Mouse (Mus musculus) liver, embryonic 11.5 days (tissue): ENCODE results near the gene Dennd1a. TPM values are rescaled to one million over a fixed set of nuclear protein-coding genes. Genes with fewer than 3 reads are reported as not detected.

Source experiments
- ATAC-seq: fragments of 200-750 bp; cut with Nextera tagmentation; replicated peaks from 2 replicates; pipeline ENCODE4 v1.8.0; 2017; ENCODE audit warnings: moderate number of reproducible peaks, mild to moderate bottlenecking, moderate TSS enrichment, moderate library complexity; ENCODE audit not compliant: low FRiP score
- DNase-seq: peaks from one replicate; pipeline ENCODE4 v3.0.0-alpha.2; 2017; ENCODE audit warnings: low spot score
- H3K27ac ChIP-seq: fragments of 300-500 bp; sonication (generic); 2 replicates; pipeline ENCODE4 v1.5.1; 2014; ENCODE audit warnings: mild to moderate bottlenecking, low read depth, low read length, control low read depth
- H3K27me3 ChIP-seq: fragments of 300-500 bp; sonication (generic); replicated peaks from 2 replicates; pipeline ENCODE4 v1.6.1; 2014; ENCODE audit warnings: low read length, mixed read lengths; ENCODE audit not compliant: control insufficient read depth, insufficient read depth
- H3K36me3 ChIP-seq: fragments of 300-500 bp; sonication (generic); 2 replicates; pipeline ENCODE4 v1.6.1; 2014; ENCODE audit warnings: mild to moderate bottlenecking, low read length, moderate library complexity, mixed read lengths; ENCODE audit not compliant: control insufficient read depth, insufficient read depth
- H3K4me1 ChIP-seq: fragments of 300-500 bp; sonication (generic); replicated peaks from 2 replicates; pipeline ENCODE4 v1.6.1; 2014; ENCODE audit warnings: low read length, mixed read lengths; ENCODE audit not compliant: control insufficient read depth, insufficient read depth
- H3K4me2 ChIP-seq: fragments of 300-500 bp; sonication (generic); 2 replicates; pipeline ENCODE4 v1.6.1; 2014; ENCODE audit warnings: mild to moderate bottlenecking, control low read depth, moderate library complexity
- H3K4me3 ChIP-seq: fragments of 300-500 bp; sonication (generic); 2 replicates; pipeline ENCODE4 v1.5.1; 2014; ENCODE audit warnings: low read depth, low read length, control low read depth
- H3K9ac ChIP-seq: fragments of 300-500 bp; sonication (generic); 2 replicates; pipeline ENCODE4 v1.6.1; 2014; ENCODE audit warnings: low read depth, low read length, control low read depth
- H3K9me3 ChIP-seq: fragments of 300-500 bp; sonication (generic); 2 replicates; pipeline ENCODE4 v1.6.1; 2016; ENCODE audit warnings: low read length, inconsistent platforms, mixed read lengths; ENCODE audit not compliant: control insufficient read depth
- WGBS: fragments of 180-500 bp; shearing (Covaris S2); extraction: QIAGEN DNeasy Blood & Tissue Kit; methylation state at CpG from one replicate; pipeline ENCODE4 v1.1.7; 2014; 5-methylcytosine and 5-hydroxymethylcytosine counted together
- polyA plus RNA-seq: library from polyadenylated mRNA; unstranded; fragments of >200 nt; fragmentation: Nextera tagmentation; extraction: Ambion mirVana; gene quantifications from 2 replicates; pipeline ENCODE4 v1.2.1, GENCODE M21; 2014

Gene Dennd1a
- polyA plus RNA-seq, 1 experiment from 2014 or later = 10.6 TPM

GRCm38 (mm10) chr2:37768903-37769302 is 518.3 kb downstream of the Dennd1a start:
- peaks cover 5% of the 10 kb centered on the region for H3K4me1 ChIP-seq
- H3K27me3 ChIP-seq = no peaks in the 10 kb centered on the region; the same call in 1 of the 2 replicates
- no peak for DNase-seq
- no peaks in the 10 kb centered on the region for H3K36me3 ChIP-seq
- no peak overlapping the region for H3K4me2 ChIP-seq
- ATAC-seq = no peak
- H3K9me3 ChIP-seq = no peaks in the 10 kb centered on the region
- H3K9ac ChIP-seq = no peak overlapping the region
- no peak overlapping the region for H3K27ac ChIP-seq
- WGBS = 70% methylated on average over 2 of the region's 2 CpGs
- H3K4me3 ChIP-seq = no peak overlapping the region

- no peaks in the 10 kb centered on the region for H3K9me3 ChIP-seq
- DNase-seq (no peak), ATAC-seq (no peak)
- no peak overlapping the region for H3K9ac ChIP-seq
- H3K4me1 ChIP-seq = peaks cover 5% of the 10 kb centered on the region
- H3K4me2 ChIP-seq = no peak overlapping the region
- WGBS = 73% methylated on average over 3 of the region's 3 CpGs
- H3K4me3 ChIP-seq = no peak overlapping the region
- H3K27me3 ChIP-seq = no peaks in the 10 kb centered on the region; the same call in 1 of the 2 replicates
- no peaks in the 10 kb centered on the region for H3K36me3 ChIP-seq
- no peak overlapping the region for H3K27ac ChIP-seq
These were observed 519.5 kb downstream of the Dennd1a start for GRCm38 (mm10) chr2:37767739-37768138.

- Histone ChIP-seq H3K27me3 (no peaks in the 10 kb centered on the region; the same call in 1 of the 2 replicates), H3K27ac (no peak overlapping the region), H3K9ac (no peak overlapping the region), H3K36me3 (no peaks in the 10 kb centered on the region), H3K4me3 (no peak overlapping the region), H3K9me3 (no peaks in the 10 kb centered on the region), H3K4me2 (no peak overlapping the region), H3K4me1 (peaks cover 5% of the 10 kb centered on the region)
- DNase-seq = no peak
- ATAC-seq = no peak
- 25% methylated on average over 9 of the region's 9 CpGs for WGBS
These were observed 520.1 kb downstream of the Dennd1a start for GRCm38 (mm10) chr2:37767080-37767547.

GRCm38 (mm10) chr2:37766027-37766761 is 521.0 kb downstream of the Dennd1a start:
- peaks cover 2% of the 10 kb centered on the region for H3K4me1 ChIP-seq

GRCm38 (mm10) chr2:37765082-37765483 is 522.1 kb downstream of the Dennd1a start:
- H3K4me1 ChIP-seq = peaks cover 2% of the 10 kb centered on the region
- no peaks in the 10 kb centered on the region for H3K36me3 ChIP-seq
- ATAC-seq = no peak
- H3K4me2 ChIP-seq = peak overlapping the region; percentile 10; the same call in 1 of the 2 replicates
- no peak for DNase-seq
- H3K27me3 ChIP-seq = no peaks in the 10 kb centered on the region; the same call in 1 of the 2 replicates
- 27% methylated on average over 21 of the region's 21 CpGs for WGBS
- H3K9me3 ChIP-seq = no peaks in the 10 kb centered on the region
- no peak overlapping the region for H3K27ac ChIP-seq
- H3K9ac ChIP-seq = no peak overlapping the region
- no peak overlapping the region for H3K4me3 ChIP-seq

More at GRCm38 (mm10) chr2:37766027-37766761, 521.0 kb downstream of the Dennd1a start:
- no peak overlapping the region for H3K27ac ChIP-seq
- no peak overlapping the region for H3K9ac ChIP-seq
- H3K36me3 ChIP-seq = no peaks in the 10 kb centered on the region
- H3K9me3 ChIP-seq = no peaks in the 10 kb centered on the region
- H3K27me3 ChIP-seq = no peaks in the 10 kb centered on the region; the same call in 1 of the 2 replicates
- DNase-seq (no peak), ATAC-seq (0 out of 2 replicates have a peak, but pooled peaks have one; percentile 25)
- WGBS = 35% methylated on average over 10 of the region's 11 CpGs
- H3K4me2 ChIP-seq = no peak overlapping the region
- no peak overlapping the region for H3K4me3 ChIP-seq

- H3K4me1 ChIP-seq = peaks cover 2% of the 10 kb centered on the region
- DNase-seq (no peak), ATAC-seq (no peak)
- WGBS = 81% methylated on average over 2 of the region's 2 CpGs
- H3K36me3 ChIP-seq = no peaks in the 10 kb centered on the region
- no peak overlapping the region for H3K27ac ChIP-seq
- no peaks in the 10 kb centered on the region; the same call in 1 of the 2 replicates for H3K27me3 ChIP-seq
- H3K4me2 ChIP-seq = no peak overlapping the region
- no peaks in the 10 kb centered on the region for H3K9me3 ChIP-seq
- H3K9ac ChIP-seq = no peak overlapping the region
- H3K4me3 ChIP-seq = no peak overlapping the region
These were observed 522.7 kb downstream of the Dennd1a start for GRCm38 (mm10) chr2:37764514-37764913.

GRCm38 (mm10) chr2:37763638-37764037 is 523.6 kb downstream of the Dennd1a start:
- no peak overlapping the region for H3K4me3 ChIP-seq
- WGBS = 46% methylated on average over 3 of the region's 3 CpGs
- no peaks in the 10 kb centered on the region for H3K36me3 ChIP-seq
- H3K27me3 ChIP-seq = no peaks in the 10 kb centered on the region; the same call in 1 of the 2 replicates
- H3K4me2 ChIP-seq = no peak overlapping the region
- DNase-seq = no peak
- no peak overlapping the region for H3K27ac ChIP-seq
- no peak overlapping the region for H3K9ac ChIP-seq
- peaks cover 2% of the 10 kb centered on the region for H3K4me1 ChIP-seq
- ATAC-seq = no peak
- no peaks in the 10 kb centered on the region for H3K9me3 ChIP-seq

- H3K27ac ChIP-seq = no peak overlapping the region
- 61% methylated on average over 6 of the region's 6 CpGs for WGBS
- no peak overlapping the region for H3K4me2 ChIP-seq
- no peak overlapping the region for H3K9ac ChIP-seq
- ATAC-seq (no peak), DNase-seq (no peak)
- no peaks in the 10 kb centered on the region; the same call in 1 of the 2 replicates for H3K27me3 ChIP-seq
- no peaks in the 10 kb centered on the region for H3K36me3 ChIP-seq
- H3K4me3 ChIP-seq = no peak overlapping the region
- no peaks in the 10 kb centered on the region; the same call in 1 of the 2 replicates for H3K4me1 ChIP-seq
- H3K9me3 ChIP-seq = no peaks in the 10 kb centered on the region
These were observed 526.6 kb downstream of the Dennd1a start for GRCm38 (mm10) chr2:37760633-37761032.
